Mouse (Mus musculus): ENCODE results near the gene Hoxb4.

The Hoxb4 gene

GRCm38 (mm10) chr11:96317608-96318367 lies at the start of gene Hoxb4:
Gene Hoxb4 (plus strand): TSS chr11:96318267.
- DNase-seq (ENCODE audit: low spot score in 2 of 2), result no peak

- no peak for DNase-seq (ENCODE audit: low spot score in 2 of 2)
Observed at GRCm38 (mm10) chr11:96269869-96270268, 48.2 kb upstream of the Hoxb4 start.

- no peak for DNase-seq (ENCODE audit: low spot score in 2 of 2)
Observed at GRCm38 (mm10) chr11:96270996-96271540, 47.0 kb upstream of the Hoxb4 start, which contains the start of gene Hoxb9. Gene Hoxb9 (plus strand): TSS chr11:96271457.

GRCm38 (mm10) chr11:96271541-96272011 lies 46.5 kb upstream of the Hoxb4 start:
- DNase-seq (ENCODE audit: low spot score in 2 of 2), result no peak

- no peak for DNase-seq (ENCODE audit: low spot score in 2 of 2)
Observed at GRCm38 (mm10) chr11:96272024-96272921, 45.8 kb upstream of the Hoxb4 start.

GRCm38 (mm10) chr11:96274428-96274827 lies 43.6 kb upstream of the Hoxb4 start:
- no peak for DNase-seq (ENCODE audit: low spot score in 2 of 2)

GRCm38 (mm10) chr11:96275896-96276295 lies 42.2 kb upstream of the Hoxb4 start:
- DNase-seq (ENCODE audit: low spot score in 2 of 2), result no peak

- no peak for DNase-seq (ENCODE audit: low spot score in 2 of 2)
Observed at GRCm38 (mm10) chr11:96277151-96278044, 40.7 kb upstream of the Hoxb4 start.

- no peak for DNase-seq (ENCODE audit: low spot score in 2 of 2)
Observed at GRCm38 (mm10) chr11:96278324-96278723, 39.7 kb upstream of the Hoxb4 start.

GRCm38 (mm10) chr11:96278773-96279172 lies 39.3 kb upstream of the Hoxb4 start:
- peak; percentile 36 to 76 for DNase-seq (ENCODE audit: low spot score in 2 of 2)

GRCm38 (mm10) chr11:96279421-96280233 lies 38.4 kb upstream of the Hoxb4 start:
- DNase-seq (ENCODE audit: low spot score in 2 of 2), result no peak

- DNase-seq (ENCODE audit: low spot score in 2 of 2), result no peak
Observed at GRCm38 (mm10) chr11:96280399-96281378, 37.4 kb upstream of the Hoxb4 start.

GRCm38 (mm10) chr11:96281396-96281795 lies 36.7 kb upstream of the Hoxb4 start:
- DNase-seq (ENCODE audit: low spot score in 2 of 2), result no peak

GRCm38 (mm10) chr11:96281855-96282570 lies 36.1 kb upstream of the Hoxb4 start, which contains the start of gene Hoxb8:
Gene Hoxb8 (plus strand): TSS chr11:96281905.
- no peak for DNase-seq (ENCODE audit: low spot score in 2 of 2)

- no peak for DNase-seq (ENCODE audit: low spot score in 2 of 2)
Observed at GRCm38 (mm10) chr11:96282795-96283430, 35.2 kb upstream of the Hoxb4 start.

- peak in 1 of 2 experiments; percentile 18 for DNase-seq (ENCODE audit: low spot score in 2 of 2)
Observed at GRCm38 (mm10) chr11:96284041-96284749, 33.9 kb upstream of the Hoxb4 start.

Data from thymus, postnatal 10 days (tissue).